Mouse (Mus musculus): ENCODE measurements around the gene Pogk. TPM values are rescaled to one million over a fixed set of nuclear protein-coding genes. Genes with fewer than 3 reads are reported as not detected.
A peak's percentile ranks its signal among the peaks of the same experiment; 100 is the strongest.

The Pogk gene
- 9.3 and 10.6 TPM in 2 replicates for polyA plus RNA-seq (2015; fragmentation: Nextera tagmentation; extraction: Ambion mirVana)

GRCm38 (mm10) chr1:166409701-166410220, at the start of gene Pogk:
TSS of gene Pogk (minus strand) at chr1:166409863.
- WGBS = 4% methylated on average over 48 of the region's 49 CpGs
- Histone ChIP-seq H3K4me2 (peak within 1 kb of the TSS; percentile 97), H3K4me1 (replicated peaks) (peaks cover 21% of the 10 kb centered on the region), H3K27ac (peak within 1 kb of the TSS; percentile 85), H3K9me3 (replicated peaks) (no peaks in the 10 kb centered on the region), H3K9ac (peak within 1 kb of the TSS; percentile 83), H3K4me3 (peak within 1 kb of the TSS; percentile 90), H3K27me3 (no peaks in the 10 kb centered on the region), H3K36me3 (0 out of 2 replicates have a peak, but pooled peaks cover 6% of the 10 kb centered on the region)
- peak; percentile 89 for ATAC-seq (replicated peaks; ENCODE audit: insufficient number of reproducible peaks, insufficient read depth, low FRiP score, low read depth)

- Histone ChIP-seq H3K4me3 (no peak overlapping the region), H3K36me3 (no peaks in the 10 kb centered on the region), H3K9me3 (replicated peaks) (no peaks in the 10 kb centered on the region), H3K4me1 (replicated peaks) (no peaks in the 10 kb centered on the region), H3K4me2 (no peak overlapping the region), H3K27me3 (no peaks in the 10 kb centered on the region), H3K27ac (no peak overlapping the region), H3K9ac (no peak overlapping the region)
- 85% methylated on average over 3 of the region's 3 CpGs for WGBS
- no peak for ATAC-seq (replicated peaks; ENCODE audit: insufficient number of reproducible peaks, insufficient read depth, low FRiP score, low read depth)
These were observed 32.3 kb upstream of the Pogk start for GRCm38 (mm10) chr1:166441992-166442391.

- no peak overlapping the region for H3K27ac ChIP-seq
- no peaks in the 10 kb centered on the region for H3K36me3 ChIP-seq
- 58% methylated on average over 6 of the region's 6 CpGs for WGBS
- H3K4me3 ChIP-seq = no peak overlapping the region
- H3K9ac ChIP-seq = no peak overlapping the region
- ATAC-seq (replicated peaks; ENCODE audit: insufficient number of reproducible peaks, insufficient read depth, low FRiP score, low read depth) = no peak
- H3K4me1 ChIP-seq (replicated peaks) = no peaks in the 10 kb centered on the region
- no peak overlapping the region for H3K4me2 ChIP-seq
- H3K9me3 ChIP-seq (replicated peaks) = no peaks in the 10 kb centered on the region
- H3K27me3 ChIP-seq = no peaks in the 10 kb centered on the region
These were observed 29.8 kb upstream of the Pogk start for GRCm38 (mm10) chr1:166439426-166439825.

GRCm38 (mm10) chr1:166429809-166430431, 20.3 kb upstream of the Pogk start:
- Histone ChIP-seq H3K27me3 (no peaks in the 10 kb centered on the region), H3K4me1 (replicated peaks) (peaks cover 3% of the 10 kb centered on the region; the same call in 1 of the 2 replicates), H3K4me3 (no peak overlapping the region), H3K4me2 (peak overlapping the region; percentile 26; the same call in 1 of the 2 replicates), H3K27ac (no peak overlapping the region), H3K36me3 (no peaks in the 10 kb centered on the region), H3K9ac (no peak overlapping the region), H3K9me3 (replicated peaks) (no peaks in the 10 kb centered on the region)
- ATAC-seq (replicated peaks; ENCODE audit: insufficient number of reproducible peaks, insufficient read depth, low FRiP score, low read depth) = no peak
- 30% methylated on average over 10 of the region's 10 CpGs for WGBS

- H3K4me1 ChIP-seq (replicated peaks) = peaks cover 3% of the 10 kb centered on the region; the same call in 1 of the 2 replicates
- WGBS = 62% methylated on average over 3 of the region's 3 CpGs
- H3K36me3 ChIP-seq = no peaks in the 10 kb centered on the region
- no peak overlapping the region for H3K4me3 ChIP-seq
- H3K9me3 ChIP-seq (replicated peaks) = no peaks in the 10 kb centered on the region
- no peak for ATAC-seq (replicated peaks; ENCODE audit: insufficient number of reproducible peaks, insufficient read depth, low FRiP score, low read depth)
- H3K27ac ChIP-seq = no peak overlapping the region
- no peak overlapping the region for H3K4me2 ChIP-seq
- no peaks in the 10 kb centered on the region for H3K27me3 ChIP-seq
- no peak overlapping the region for H3K9ac ChIP-seq
These were observed 19.4 kb upstream of the Pogk start for GRCm38 (mm10) chr1:166429053-166429452.

GRCm38 (mm10) chr1:166412266-166412665, 2.6 kb upstream of the Pogk start:
- ATAC-seq (replicated peaks; ENCODE audit: insufficient number of reproducible peaks, insufficient read depth, low FRiP score, low read depth) = no peak
- no peak overlapping the region for H3K4me2 ChIP-seq
- no peaks in the 10 kb centered on the region for H3K27me3 ChIP-seq
- H3K36me3 ChIP-seq = no peaks in the 10 kb centered on the region
- H3K9ac ChIP-seq = no peak overlapping the region
- H3K27ac ChIP-seq = no peak overlapping the region
- H3K4me3 ChIP-seq = no peak overlapping the region
- H3K4me1 ChIP-seq (replicated peaks) = peaks cover 11% of the 10 kb centered on the region
- 82% methylated on average over 3 of the region's 3 CpGs for WGBS
- H3K9me3 ChIP-seq (replicated peaks) = no peaks in the 10 kb centered on the region

- ATAC-seq (replicated peaks; ENCODE audit: insufficient number of reproducible peaks, insufficient read depth, low FRiP score, low read depth) = no peak
- WGBS = 86% methylated on average over 1 of the region's 1 CpGs
These were observed 1.9 kb upstream of the Pogk start for GRCm38 (mm10) chr1:166411541-166411940.

GRCm38 (mm10) chr1:166409177-166409700, 424 bp downstream of the Pogk start:
- peak overlapping the region; percentile 90 for H3K4me3 ChIP-seq
- under 1% methylated on average over 45 of the region's 45 CpGs for WGBS
- peak overlapping the region; percentile 85 for H3K27ac ChIP-seq
- H3K9ac ChIP-seq = peak overlapping the region; percentile 83
- H3K9me3 ChIP-seq (replicated peaks) = no peaks in the 10 kb centered on the region
- peak overlapping the region; percentile 97 for H3K4me2 ChIP-seq
- ATAC-seq (replicated peaks; ENCODE audit: insufficient number of reproducible peaks, insufficient read depth, low FRiP score, low read depth) = peak; percentile 70
- H3K36me3 ChIP-seq = peaks cover 9% of the 10 kb centered on the region; the same call in 1 of the 2 replicates
- H3K27me3 ChIP-seq = no peaks in the 10 kb centered on the region
- H3K4me1 ChIP-seq (replicated peaks) = peaks cover 21% of the 10 kb centered on the region

More at GRCm38 (mm10) chr1:166411541-166411940, 1.9 kb upstream of the Pogk start:
- H3K27ac ChIP-seq = no peak overlapping the region
- no peaks in the 10 kb centered on the region for H3K27me3 ChIP-seq
- no peak overlapping the region for H3K4me3 ChIP-seq
- no peak overlapping the region for H3K9ac ChIP-seq
- H3K9me3 ChIP-seq (replicated peaks) = no peaks in the 10 kb centered on the region
- H3K36me3 ChIP-seq = no peaks in the 10 kb centered on the region
- H3K4me2 ChIP-seq = no peak overlapping the region
- peaks cover 11% of the 10 kb centered on the region for H3K4me1 ChIP-seq (replicated peaks)

GRCm38 (mm10) chr1:166403846-166404245, 5.8 kb downstream of the Pogk start:
- Histone ChIP-seq H3K36me3 (peaks cover 43% of the 10 kb centered on the region), H3K4me2 (no peak overlapping the region), H3K4me3 (no peak overlapping the region), H3K9me3 (replicated peaks) (no peaks in the 10 kb centered on the region), H3K4me1 (replicated peaks) (peaks cover 22% of the 10 kb centered on the region), H3K27ac (no peak overlapping the region), H3K27me3 (no peaks in the 10 kb centered on the region), H3K9ac (no peak overlapping the region)
- WGBS = 84% methylated on average over 3 of the region's 3 CpGs
- ATAC-seq (replicated peaks; ENCODE audit: insufficient number of reproducible peaks, insufficient read depth, low FRiP score, low read depth) = no peak

GRCm38 (mm10) chr1:166402003-166402402, 7.7 kb downstream of the Pogk start:
- peaks cover 61% of the 10 kb centered on the region for H3K36me3 ChIP-seq
- no peak overlapping the region for H3K9ac ChIP-seq
- no peaks in the 10 kb centered on the region for H3K9me3 ChIP-seq (replicated peaks)
- no peak for ATAC-seq (replicated peaks; ENCODE audit: insufficient number of reproducible peaks, insufficient read depth, low FRiP score, low read depth)
- 75% methylated on average over 4 of the region's 4 CpGs for WGBS
- peaks cover 14% of the 10 kb centered on the region for H3K4me1 ChIP-seq (replicated peaks)
- H3K27ac ChIP-seq = no peak overlapping the region
- no peak overlapping the region for H3K4me3 ChIP-seq
- no peaks in the 10 kb centered on the region for H3K27me3 ChIP-seq
- H3K4me2 ChIP-seq = no peak overlapping the region

- no peak overlapping the region for H3K9ac ChIP-seq
- H3K9me3 ChIP-seq (replicated peaks) = no peaks in the 10 kb centered on the region
- ATAC-seq (replicated peaks; ENCODE audit: insufficient number of reproducible peaks, insufficient read depth, low FRiP score, low read depth) = no peak
- H3K4me2 ChIP-seq = no peak overlapping the region
- no peaks in the 10 kb centered on the region for H3K27me3 ChIP-seq
- H3K4me3 ChIP-seq = no peak overlapping the region
- H3K27ac ChIP-seq = no peak overlapping the region
- peaks cover 14% of the 10 kb centered on the region for H3K4me1 ChIP-seq (replicated peaks)
- H3K36me3 ChIP-seq = peaks cover 67% of the 10 kb centered on the region
These were observed 8.2 kb downstream of the Pogk start for GRCm38 (mm10) chr1:166401455-166401854.

GRCm38 (mm10) chr1:166396381-166396780, 13.3 kb downstream of the Pogk start:
- WGBS = 85% methylated on average over 6 of the region's 6 CpGs
- H3K36me3 ChIP-seq = peaks cover 89% of the 10 kb centered on the region

More at GRCm38 (mm10) chr1:166396381-166396780, 13.3 kb downstream of the Pogk start:
- Histone ChIP-seq H3K9ac (no peak overlapping the region), H3K9me3 (replicated peaks) (no peaks in the 10 kb centered on the region), H3K4me2 (no peak overlapping the region), H3K27me3 (no peaks in the 10 kb centered on the region), H3K4me3 (no peak overlapping the region), H3K4me1 (replicated peaks) (no peaks in the 10 kb centered on the region), H3K27ac (no peak overlapping the region)
- ATAC-seq (replicated peaks; ENCODE audit: insufficient number of reproducible peaks, insufficient read depth, low FRiP score, low read depth) = no peak
